Mouse (Mus musculus): ENCODE data around the gene Jade3.

The Jade3 gene

GRCm38 (mm10) chrX:20548011-20548879 lies 122.8 kb downstream of the Jade3 start:
- DNase-seq (ENCODE audit: low read depth, low spot score): no peak

GRCm38 (mm10) chrX:20548880-20549440 lies 123.5 kb downstream of the Jade3 start:
- DNase-seq (ENCODE audit: low read depth, low spot score): no peak

- DNase-seq (ENCODE audit: low read depth, low spot score): no peak
Measured at GRCm38 (mm10) chrX:20549532-20549931, 124.0 kb downstream of the Jade3 start, which contains the start of gene Rgn. Gene Rgn, plus strand, starts transcription at chrX:20549787.

- DNase-seq (ENCODE audit: low read depth, low spot score): no peak
Measured at GRCm38 (mm10) chrX:20552199-20552598, 126.7 kb downstream of the Jade3 start.

GRCm38 (mm10) chrX:20561846-20562245 lies 136.4 kb downstream of the Jade3 start:
- peak; percentile 1 for DNase-seq (ENCODE audit: low read depth, low spot score)

- DNase-seq (ENCODE audit: low read depth, low spot score): no peak
Measured at GRCm38 (mm10) chrX:20563941-20564340, 138.5 kb downstream of the Jade3 start.
